Mouse (Mus musculus) CH12.LX (cell line): ENCODE data around the gene Scamp1. TPM values are rescaled to one million over a fixed set of nuclear protein-coding genes. Genes with fewer than 3 reads are reported as not detected.

Experiments
- DNase-seq: peaks from one replicate; pipeline ENCODE4 v3.0.0-alpha.2; 2013; ENCODE audit errors: extremely low read depth
- H3K27ac ChIP-seq: 2 replicates; pipeline ENCODE4 v1.5.1; 2012; ENCODE audit warnings: low read depth, mild to moderate bottlenecking, control low read depth, moderate library complexity; ENCODE audit not compliant: insufficient read depth
- H3K27me3 ChIP-seq: replicated peaks from 2 replicates; pipeline ENCODE3; 2012; ENCODE audit warnings: inconsistent platforms
- H3K36me3 ChIP-seq, 2 experiments: replicated peaks in 1 of 2; 2 replicates each; pipeline versions ENCODE3 to v1.6.1; 2012; ENCODE audit warnings: inconsistent platforms in 1 of 2, low read length in 1 of 2, mild to moderate bottlenecking in 1 of 2, mixed read lengths in 1 of 2, moderate library complexity in 1 of 2; ENCODE audit not compliant: control insufficient read depth in 1 of 2, insufficient read depth in 1 of 2
- H3K4me1 ChIP-seq, 2 experiments: 2 replicates each; pipeline ENCODE4 v1.6.1; 2012; ENCODE audit warnings: inconsistent platforms in 1 of 2, moderate library complexity in 1 of 2; ENCODE audit not compliant: insufficient read depth in 2 of 2, control insufficient read depth in 1 of 2
- H3K4me2 ChIP-seq: 2 replicates; pipeline ENCODE4 v1.6.1; 2012; ENCODE audit warnings: low read depth, mild to moderate bottlenecking, control low read depth; ENCODE audit not compliant: poor library complexity, insufficient read depth, severe bottlenecking
- H3K4me3 ChIP-seq, 3 experiments: fragments of 150-350 bp in 1 of 3; sonication (generic) in 1 of 3; replicated peaks in 1 of 3; 2 replicates each; pipeline versions ENCODE3 to v1.5.1; 2011 to 2012; ENCODE audit warnings: low read depth in 2 of 3, low read length in 2 of 3, mild to moderate bottlenecking in 2 of 3, moderate library complexity in 2 of 3, control low read depth in 1 of 3, improper control_type of control experiment in 1 of 3, inconsistent platforms in 1 of 3, mixed read lengths in 1 of 3; ENCODE audit not compliant: poor library complexity in 1 of 3
- H3K79me2 ChIP-seq: replicated peaks from 2 replicates; pipeline ENCODE4 v1.6.1; 2012; ENCODE audit warnings: mild to moderate bottlenecking, moderate library complexity; ENCODE audit not compliant: control insufficient read depth, poor library complexity, insufficient read depth, severe bottlenecking; ENCODE audit errors: extremely low read depth
- H3K9ac ChIP-seq: 2 replicates; pipeline ENCODE4 v1.6.1; 2012; ENCODE audit warnings: low read depth, mild to moderate bottlenecking, control low read depth, moderate library complexity; ENCODE audit not compliant: insufficient read depth
- H3K9me3 ChIP-seq: replicated peaks from 2 replicates; pipeline ENCODE3; 2012; ENCODE audit warnings: low read length, inconsistent platforms, mixed read lengths
- BHLHE40 ChIP-seq: IDR thresholded peaks from 2 replicates; pipeline ENCODE4 v1.6.1; 2011; ENCODE audit warnings: mild to moderate bottlenecking, low read depth, low read length, improper control_type of control experiment
- CHD1 ChIP-seq: IDR thresholded peaks from 2 replicates; pipeline ENCODE4 v1.6.1; 2012; ENCODE audit warnings: low read depth, low read length, improper control_type of control experiment, inconsistent platforms
- CHD2 ChIP-seq: IDR thresholded peaks from 2 replicates; pipeline ENCODE4 v1.6.1; 2011; ENCODE audit warnings: low read length, improper control_type of control experiment
- CTCF ChIP-seq, 2 experiments: IDR thresholded peaks in 1 of 2; conservative IDR thresholded peaks in 1 of 2; 2 replicates each; pipeline ENCODE4 v1.5.1; 2011 to 2012; ENCODE audit warnings: low read depth in 2 of 2, low read length in 2 of 2, improper control_type of control experiment in 1 of 2, inconsistent platforms in 1 of 2, mild to moderate bottlenecking in 1 of 2, moderate library complexity in 1 of 2
- E2F4 ChIP-seq: IDR thresholded peaks from 2 replicates; pipeline ENCODE4 v1.6.1; 2011; ENCODE audit warnings: low read depth, low read length, improper control_type of control experiment; ENCODE audit not compliant: insufficient replicate concordance
- ETS1 ChIP-seq: conservative IDR thresholded peaks from 2 replicates; pipeline ENCODE4 v1.6.1; 2012; ENCODE audit warnings: low read depth, mild to moderate bottlenecking, inconsistent platforms, low read length, improper control_type of control experiment, moderate library complexity
- GABPA ChIP-seq: IDR thresholded peaks from 2 replicates; pipeline ENCODE4 v1.6.1; 2012; ENCODE audit warnings: low read depth, low read length, improper control_type of control experiment, inconsistent platforms; ENCODE audit not compliant: insufficient replicate concordance
- HCFC1 ChIP-seq: IDR thresholded peaks from 2 replicates; pipeline ENCODE4 v1.6.1; 2012; ENCODE audit warnings: low read depth, mild to moderate bottlenecking, inconsistent platforms, low read length, improper control_type of control experiment
- JUN ChIP-seq: IDR thresholded peaks from 2 replicates; pipeline ENCODE4 v1.6.1; 2011; ENCODE audit warnings: low read depth, mild to moderate bottlenecking, low read length, improper control_type of control experiment, moderate library complexity; ENCODE audit not compliant: insufficient read depth
- JUND ChIP-seq: conservative IDR thresholded peaks from 2 replicates; pipeline ENCODE4 v1.6.1; 2011; ENCODE audit warnings: low read depth, low read length, improper control_type of control experiment
- MAFK ChIP-seq: IDR thresholded peaks from 2 replicates; pipeline ENCODE4 v1.6.1; 2011; ENCODE audit warnings: low read length, improper control_type of control experiment; ENCODE audit not compliant: insufficient replicate concordance
- MAX ChIP-seq: IDR thresholded peaks from 2 replicates; pipeline ENCODE4 v1.6.1; 2011; ENCODE audit warnings: low read length, improper control_type of control experiment
- MAZ ChIP-seq: IDR thresholded peaks from 2 replicates; pipeline ENCODE4 v1.6.1; 2012; ENCODE audit warnings: low read depth, mild to moderate bottlenecking, inconsistent platforms, low read length, improper control_type of control experiment, moderate library complexity
- MEF2A ChIP-seq: IDR thresholded peaks from 2 replicates; pipeline ENCODE4 v1.6.1; 2014; ENCODE audit warnings: low read depth, mild to moderate bottlenecking, inconsistent platforms, low read length, improper control_type of control experiment, borderline replicate concordance
- PAX5 ChIP-seq: IDR thresholded peaks from 2 replicates; pipeline ENCODE4 v1.6.1; 2012; ENCODE audit warnings: low read length, inconsistent platforms, mixed read lengths
- POLR2A ChIP-seq: IDR thresholded peaks from 2 replicates; pipeline ENCODE4 v1.6.1; 2011; ENCODE audit warnings: low read depth, mild to moderate bottlenecking, improper control_type of control experiment, low read length
- POLR2AphosphoS2 ChIP-seq: IDR thresholded peaks from 2 replicates; pipeline ENCODE4 v1.6.1; 2011; ENCODE audit warnings: low read depth, low read length, improper control_type of control experiment
- RAD21 ChIP-seq: IDR thresholded peaks from 2 replicates; pipeline ENCODE4 v1.6.1; 2011; ENCODE audit warnings: low read depth, mild to moderate bottlenecking, low read length, improper control_type of control experiment, moderate library complexity
- RCOR1 ChIP-seq: conservative IDR thresholded peaks from 2 replicates; pipeline ENCODE4 v1.6.1; 2012; ENCODE audit warnings: low read depth, mild to moderate bottlenecking, inconsistent platforms, low read length, improper control_type of control experiment
- SIN3A ChIP-seq: IDR thresholded peaks from 2 replicates; pipeline ENCODE4 v1.6.1; 2012; ENCODE audit warnings: low read length, improper control_type of control experiment, inconsistent platforms
- SMC3 ChIP-seq: IDR thresholded peaks from 2 replicates; pipeline ENCODE4 v1.6.1; 2011; ENCODE audit warnings: low read depth, low read length, improper control_type of control experiment
- TCF12 ChIP-seq: IDR thresholded peaks from 2 replicates; pipeline ENCODE4 v1.6.1; 2014; ENCODE audit warnings: low read depth, mild to moderate bottlenecking, inconsistent platforms, low read length, improper control_type of control experiment
- ZC3H11A ChIP-seq: IDR thresholded peaks from 2 replicates; pipeline ENCODE4 v1.6.1; 2012; ENCODE audit warnings: low read depth, mild to moderate bottlenecking, inconsistent platforms, low read length, improper control_type of control experiment
- ZKSCAN1 ChIP-seq: IDR thresholded peaks from 2 replicates; pipeline ENCODE4 v1.6.1; 2012; ENCODE audit warnings: low read depth, inconsistent platforms, low read length, improper control_type of control experiment, borderline replicate concordance
- ZMIZ1 ChIP-seq: IDR thresholded peaks from 2 replicates; pipeline ENCODE4 v1.6.1; 2012; ENCODE audit warnings: low read depth, mild to moderate bottlenecking, inconsistent platforms, low read length, improper control_type of control experiment
- ZNF384 ChIP-seq: IDR thresholded peaks from 2 replicates; pipeline ENCODE4 v1.6.1; 2012; ENCODE audit warnings: low read depth, low read length, improper control_type of control experiment, inconsistent platforms
- dilution Hi-C: fragments of 300-500 bp; cut with MboI; formaldehyde crosslinking; loops from 2 replicates; pipeline ENCODE4 v1.14.3; 2020; ENCODE audit warnings: low sequenced_read_pairs; ENCODE audit not compliant: extremely low pct_unique_long_range_greater_than_20kb, extremely low pct_ligation_motif_present
- in situ Hi-C: fragments of 300-500 bp; cut with MboI; formaldehyde crosslinking; loops from 3 replicates; pipeline ENCODE4 v1.14.3; 2019; ENCODE audit warnings: low sequenced_read_pairs, low pct_ligation_motif_present, low pct_unique_long_range_greater_than_20kb, mixed read lengths
- polyA plus RNA-seq: library from polyadenylated mRNA; unstranded; fragments of >175 nt; gene quantifications from 2 replicates; pipeline ENCODE4 v1.2.1, GENCODE M21; 2012; ENCODE audit warnings: low read depth; ENCODE audit not compliant: insufficient read length
- total RNA-seq, 2 experiments: library from RNA; depleted of rRNA; stranded (reverse); fragments of 300-350 nt in 1 of 2; fragments of >200 nt in 1 of 2; gene quantifications; 2 replicates each; pipeline ENCODE4 v1.2.3; 2012 to 2014

The Scamp1 gene
- total and polyA plus RNA-seq, 3 experiments, result not detected

- Histone ChIP-seq H3K9ac (no peak overlapping the region), H3K4me2 (no peak overlapping the region), H3K27me3 (no peaks in the 10 kb centered on the region), H3K9me3 (peaks cover 5% of the 10 kb centered on the region), H3K36me3 (no peaks in the 10 kb centered on the region), H3K4me1 (no peaks in the 10 kb centered on the region), H3K4me3 (no peak overlapping the region), H3K79me2 (no peaks in the 10 kb centered on the region), H3K27ac (no peak overlapping the region)
- TF ChIP-seq CHD1, result no peak
- no peak for TF ChIP-seq JUN
- TF ChIP-seq RAD21, result no peak
- TF ChIP-seq JUND, result no peak
- TF ChIP-seq ZC3H11A, result no peak
- TF ChIP-seq MAFK, result no peak
- no peak for TF ChIP-seq SIN3A
- no peak for TF ChIP-seq PAX5
- TF ChIP-seq GABPA, result no peak
- no peak for TF ChIP-seq E2F4
- no peak for TF ChIP-seq CTCF (conservative IDR thresholded peaks at IDR 0.05 in 1 of 2, IDR thresholded peaks at IDR 0.05 in 1 of 2; ENCODE audit: low read depth in 2 of 2, low read length in 2 of 2)
- no peak for TF ChIP-seq POLR2A
- no peak for TF ChIP-seq BHLHE40
- TF ChIP-seq ZMIZ1, result no peak
- no peak for TF ChIP-seq MAX
- no peak for TF ChIP-seq ZNF384
- TF ChIP-seq CHD2, result no peak
- no peak for TF ChIP-seq MAZ
- dilution Hi-C loops, result no loop called here
- in situ Hi-C loops, result no loop called here
- no peak for DNase-seq
These were observed 951 bp downstream of the Scamp1 start for GRCm38 (mm10) chr13:94284543-94285269.

- Histone ChIP-seq H3K9me3 (no peaks in the 10 kb centered on the region), H3K4me1 (no peaks in the 10 kb centered on the region), H3K79me2 (no peaks in the 10 kb centered on the region), H3K4me3 (no peak overlapping the region), H3K27ac (no peak overlapping the region), H3K9ac (no peak overlapping the region), H3K36me3 (no peaks in the 10 kb centered on the region), H3K4me2 (no peak overlapping the region), H3K27me3 (no peaks in the 10 kb centered on the region)
- dilution Hi-C loops, result no loop called here
- no peak for DNase-seq
- in situ Hi-C loops, result no loop called here
- TF ChIP-seq JUND (no peak), HCFC1 (no peak), ZKSCAN1 (no peak), POLR2A (no peak), PAX5 (no peak), CTCF (conservative IDR thresholded peaks at IDR 0.05 in 1 of 2, IDR thresholded peaks at IDR 0.05 in 1 of 2; ENCODE audit: low read depth in 2 of 2, low read length in 2 of 2) (no peak), RCOR1 (no peak), MAX (no peak), TCF12 (no peak), ETS1 (no peak), MEF2A (no peak), POLR2AphosphoS2 (no peak), SMC3 (no peak)
These were observed 6.2 kb downstream of the Scamp1 start for GRCm38 (mm10) chr13:94279420-94279819.
